Mouse (Mus musculus) left cerebral cortex, postnatal 14 days (tissue): ENCODE results near the gene Lmntd1. TPM values are rescaled to one million over a fixed set of nuclear protein-coding genes. Genes with fewer than 3 reads are reported as not detected.
A peak's percentile ranks its signal among the peaks of the same experiment; 100 is the strongest.

Experiments
- DNase-seq, 2 experiments: peaks; one replicate each; pipeline ENCODE4 v3.0.0; 2021 to 2022; ENCODE audit warnings: low spot score in 2 of 2, mixed read lengths in 1 of 2
- intact Hi-C: fragments of 180-260 bp; cut with DNase I; formaldehyde crosslinking; loops from one replicate; pipeline ENCODE4 v1.15.1; 2025
- total RNA-seq, 2 experiments: library from RNA; stranded (reverse); gene quantifications; 2 replicates each; pipeline ENCODE4 v1.2.3; 2021

Gene Lmntd1
- total RNA-seq, 2 experiments from 2014 or later, result 2.2 to 2.4 TPM

GRCm38 (mm10) chr6:145608693-145609092 is 5.4 kb downstream of the Lmntd1 start:
- intact Hi-C loops, result no loop called here
- DNase-seq, result no peak

DNA sequence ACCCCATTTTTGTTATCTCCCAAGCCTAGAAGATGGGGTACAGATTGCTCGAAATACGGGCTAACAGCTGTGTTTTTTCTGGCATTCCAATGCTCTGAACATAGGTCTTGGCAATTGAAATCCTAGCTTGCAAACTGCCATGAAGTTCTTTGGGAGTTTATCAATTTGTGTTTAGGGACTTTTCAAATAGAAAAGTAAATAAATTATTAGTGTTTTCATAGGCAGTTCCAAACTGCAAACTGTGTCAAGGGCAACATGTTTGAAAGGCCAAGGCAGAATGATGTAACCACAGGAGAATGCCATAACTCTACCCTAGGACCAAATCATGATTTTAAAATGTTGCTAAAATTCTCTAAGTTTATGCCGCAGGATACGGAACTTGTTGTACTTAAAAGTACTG is 6.4 kb downstream of the Lmntd1 start:
- no peak for DNase-seq
- intact Hi-C loops, result no loop called here

DNA sequence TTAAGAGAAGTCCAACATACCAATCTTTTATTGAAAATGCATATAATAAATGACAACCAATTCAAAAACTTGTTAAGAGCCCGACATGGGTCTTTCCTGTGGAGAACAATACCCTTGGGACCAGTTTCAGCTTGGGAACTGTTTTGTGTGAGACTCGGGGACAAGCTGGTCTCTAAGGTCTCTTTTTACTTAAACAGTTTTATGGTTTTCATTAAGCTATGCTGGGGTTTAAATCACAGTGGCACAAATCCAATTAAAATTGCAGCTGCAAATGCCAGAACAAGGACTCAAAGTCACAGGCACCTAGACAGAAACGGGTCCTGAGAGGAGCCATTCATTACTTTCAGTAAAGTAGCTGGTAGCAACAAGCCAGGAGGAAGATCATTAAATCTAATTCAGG is 8.9 kb downstream of the Lmntd1 start:
- intact Hi-C loops, result no loop called here

GRCm38 (mm10) chr6:145604648-145605047 is 9.5 kb downstream of the Lmntd1 start:
- intact Hi-C loops, result no loop called here
- DNase-seq, result no peak

More for the DNA sequence above, 8.9 kb downstream of the Lmntd1 start:
- DNase-seq, result no peak

- no peak for DNase-seq
These were observed 10.0 kb downstream of the Lmntd1 start for GRCm38 (mm10) chr6:145604126-145604525.

GRCm38 (mm10) chr6:145598794-145599555 is 15.1 kb downstream of the Lmntd1 start:
- intact Hi-C loops, result no loop called here
- DNase-seq, result no peak

More at GRCm38 (mm10) chr6:145604126-145604525, 10.0 kb downstream of the Lmntd1 start:
- intact Hi-C loops, result no loop called here

- intact Hi-C loops, result no loop called here
- no peak for DNase-seq
These were observed 18.2 kb downstream of the Lmntd1 start for GRCm38 (mm10) chr6:145595905-145596304.

GRCm38 (mm10) chr6:145593991-145594390 is 20.1 kb downstream of the Lmntd1 start:
- intact Hi-C loops, result no loop called here
- no peak for DNase-seq

GRCm38 (mm10) chr6:145592531-145592998 is 21.6 kb downstream of the Lmntd1 start:
- DNase-seq, result no peak
- intact Hi-C loops, result no loop called here

DNA sequence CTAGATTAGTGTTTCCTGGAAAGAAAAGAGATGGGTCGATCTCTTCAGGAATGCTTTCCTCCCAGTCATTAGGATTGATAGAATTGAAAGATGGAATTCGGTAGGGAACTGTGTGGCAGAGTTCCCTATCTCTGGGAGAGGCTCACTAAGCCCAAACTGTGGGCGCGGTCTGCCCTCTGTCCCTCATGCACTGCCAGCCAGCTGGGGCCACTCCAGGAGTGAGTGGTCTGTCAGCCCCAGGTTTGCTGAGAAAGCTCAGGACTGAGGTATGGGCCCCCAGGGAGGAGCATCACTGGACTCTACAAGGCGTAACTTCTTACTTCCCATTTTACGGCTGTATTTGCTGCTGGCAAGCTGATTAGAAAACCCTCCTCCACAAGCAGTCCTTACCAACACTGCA is 22.1 kb downstream of the Lmntd1 start:
- intact Hi-C loops, result no loop called here

GRCm38 (mm10) chr6:145591578-145591977 is 22.5 kb downstream of the Lmntd1 start:
- intact Hi-C loops, result no loop called here
- DNase-seq, result no peak

More for the DNA sequence above, 22.1 kb downstream of the Lmntd1 start:
- DNase-seq, result no peak

- no peak for DNase-seq
- intact Hi-C loops, result no loop called here
These were observed 23.4 kb downstream of the Lmntd1 start for GRCm38 (mm10) chr6:145590501-145591293.

GRCm38 (mm10) chr6:145585052-145585973 is 28.8 kb downstream of the Lmntd1 start:
- DNase-seq, result peak; percentile 14 to 26
- intact Hi-C loops, result no loop called here

GRCm38 (mm10) chr6:145581366-145582170 is 32.6 kb downstream of the Lmntd1 start:
- intact Hi-C loops, result no loop called here
- DNase-seq, result no peak

DNA sequence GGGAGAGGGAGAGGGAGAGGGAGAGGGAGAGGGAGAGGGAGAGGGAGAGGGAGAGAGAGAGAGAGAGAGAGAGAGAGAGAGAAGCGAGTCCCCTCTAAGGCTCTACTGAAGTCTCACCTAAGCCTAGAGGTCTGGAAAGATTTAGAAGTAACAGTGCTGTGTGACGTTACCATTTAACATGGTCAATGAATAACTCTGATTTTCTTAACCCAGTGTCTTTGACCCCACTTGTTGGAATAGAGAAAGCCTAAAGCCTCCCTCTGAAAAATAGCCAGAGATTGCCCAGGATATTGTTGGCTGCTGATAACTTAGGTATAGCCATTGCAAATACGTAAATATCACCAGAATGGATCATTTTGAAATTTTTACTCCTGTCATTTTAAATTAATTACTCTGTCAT is 34.4 kb downstream of the Lmntd1 start:
- intact Hi-C loops, result no loop called here

GRCm38 (mm10) chr6:145578457-145579185 is 35.5 kb downstream of the Lmntd1 start:
- no peak for DNase-seq
- intact Hi-C loops, result no loop called here

More for the DNA sequence above, 34.4 kb downstream of the Lmntd1 start:
- DNase-seq, result no peak

GRCm38 (mm10) chr6:145576762-145577161 is 37.4 kb downstream of the Lmntd1 start:
- intact Hi-C loops, result no loop called here
- no peak for DNase-seq
